Mouse (Mus musculus): ENCODE results near the gene Elob. TPM values are rescaled to one million over a fixed set of nuclear protein-coding genes. Genes with fewer than 3 reads are reported as not detected.

Gene Elob
- 100 to 1,000 TPM; 516 to 639 TPM for polyA plus RNA-seq (2017; shearing (Covaris generic))

DNA sequence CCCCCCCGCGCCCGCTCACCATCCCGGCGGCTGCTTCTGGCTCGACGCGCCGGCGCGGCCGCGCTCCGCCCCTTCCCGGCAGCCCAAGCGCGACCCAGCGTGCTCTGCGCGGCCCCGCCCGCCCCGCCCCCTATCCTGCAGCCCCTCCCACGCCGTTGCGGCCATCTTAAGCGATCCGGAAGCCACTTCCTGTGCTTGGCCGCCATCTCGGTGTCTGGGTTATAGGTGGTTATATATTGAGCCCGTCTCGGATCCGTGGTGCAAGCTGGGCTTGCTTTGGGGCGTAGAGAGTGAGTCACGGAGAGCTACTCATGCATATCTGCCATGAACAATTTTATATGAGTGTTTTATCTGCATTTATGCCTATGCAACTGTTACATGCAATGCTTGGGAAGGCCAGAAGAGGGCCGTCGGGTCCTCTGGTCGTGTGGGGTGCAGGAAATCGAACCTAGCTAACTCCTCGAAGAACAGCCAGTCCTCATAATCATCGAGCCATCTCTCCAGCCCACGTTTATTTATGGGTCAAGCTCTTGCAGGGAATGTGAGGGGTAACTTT lies at the start of gene Elob:
Elob (minus strand) TSS at position 73 of the 556 bp plus-strand sequence.

DNA sequence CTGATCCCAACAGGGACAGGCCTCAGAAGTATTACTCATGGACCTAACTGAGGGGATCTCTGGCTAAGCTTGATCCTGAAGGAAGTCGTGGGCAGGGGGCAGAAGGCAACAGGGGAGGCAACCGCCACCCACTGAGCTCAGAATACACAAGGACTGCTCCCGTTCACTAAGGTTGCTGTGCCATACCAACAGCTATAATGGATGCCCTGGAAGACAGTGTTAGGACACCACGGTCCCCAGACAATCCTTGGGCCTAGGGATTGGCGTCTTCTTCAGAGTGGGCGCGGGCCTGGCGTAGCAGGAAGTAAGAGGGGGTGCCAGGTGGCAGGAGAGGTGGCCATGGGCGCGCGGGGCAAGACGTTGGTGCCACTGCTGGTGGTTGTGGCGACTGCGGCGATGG lies 38.8 kb upstream of the Elob start, which contains the start of gene Prss21:
Prss21 (plus strand) TSS at position 301 of the 400 bp plus-strand sequence.

DNA sequence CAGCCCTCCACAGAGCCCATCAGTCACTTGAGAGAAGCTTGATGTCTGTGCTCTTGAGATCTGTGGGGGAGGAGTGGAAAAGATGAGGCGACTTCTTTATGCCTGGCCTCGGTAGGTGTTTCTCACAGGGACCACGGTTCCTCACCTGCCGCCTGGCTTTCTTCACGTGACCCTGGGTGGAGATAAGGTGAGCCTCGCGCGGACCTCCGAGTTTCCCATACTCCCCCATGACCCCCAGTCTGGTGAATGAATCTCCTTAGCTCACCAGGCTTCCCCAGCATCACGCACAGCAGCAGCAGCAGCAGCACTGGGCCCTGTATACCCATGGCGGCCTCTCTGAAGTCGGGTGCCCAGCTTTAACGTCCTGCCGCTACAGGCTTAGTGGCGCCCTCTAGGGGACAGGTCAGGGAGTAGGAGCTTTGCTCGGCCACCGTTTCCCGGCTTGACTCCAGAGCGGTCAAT lies 14.9 kb upstream of the Elob start, which contains the start of the genes Prss32 and Prss41:
Prss32 (plus strand) TSS at position 44 of the 462 bp plus-strand sequence.
Prss41 (minus strand) TSS at position 361 of the 462 bp plus-strand sequence.

DNA sequence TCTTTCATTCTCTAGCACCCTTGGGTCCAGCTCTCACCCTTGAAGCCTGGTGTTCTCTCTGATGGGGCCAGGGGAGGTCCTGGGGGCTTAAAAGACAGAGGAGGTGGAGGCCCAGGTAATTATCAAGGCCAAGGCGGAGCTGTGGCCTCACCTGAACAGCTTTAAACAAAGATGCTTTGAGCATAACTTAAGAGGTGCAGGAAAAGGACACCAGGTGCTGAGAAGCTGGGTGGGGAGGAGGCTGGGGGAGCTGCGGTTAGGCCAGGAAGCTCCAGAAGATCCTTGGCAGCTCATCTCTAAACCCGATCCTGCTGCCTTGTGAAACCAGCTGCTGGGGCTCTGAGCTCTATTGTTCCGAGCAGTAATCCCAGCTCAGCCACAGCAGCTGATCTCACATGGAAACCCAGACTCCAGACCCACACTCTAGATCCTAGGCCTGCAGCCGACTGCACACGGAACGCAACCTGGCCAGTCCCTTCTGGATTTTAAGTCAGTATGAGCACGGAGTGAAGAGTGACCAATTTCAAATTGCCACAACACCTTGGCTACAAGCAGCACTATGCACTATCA lies 7.2 kb upstream of the Elob start, which contains the start of gene Prss33:
Prss33 (minus strand) TSS at position 51 of the 570 bp plus-strand sequence.

DNA sequence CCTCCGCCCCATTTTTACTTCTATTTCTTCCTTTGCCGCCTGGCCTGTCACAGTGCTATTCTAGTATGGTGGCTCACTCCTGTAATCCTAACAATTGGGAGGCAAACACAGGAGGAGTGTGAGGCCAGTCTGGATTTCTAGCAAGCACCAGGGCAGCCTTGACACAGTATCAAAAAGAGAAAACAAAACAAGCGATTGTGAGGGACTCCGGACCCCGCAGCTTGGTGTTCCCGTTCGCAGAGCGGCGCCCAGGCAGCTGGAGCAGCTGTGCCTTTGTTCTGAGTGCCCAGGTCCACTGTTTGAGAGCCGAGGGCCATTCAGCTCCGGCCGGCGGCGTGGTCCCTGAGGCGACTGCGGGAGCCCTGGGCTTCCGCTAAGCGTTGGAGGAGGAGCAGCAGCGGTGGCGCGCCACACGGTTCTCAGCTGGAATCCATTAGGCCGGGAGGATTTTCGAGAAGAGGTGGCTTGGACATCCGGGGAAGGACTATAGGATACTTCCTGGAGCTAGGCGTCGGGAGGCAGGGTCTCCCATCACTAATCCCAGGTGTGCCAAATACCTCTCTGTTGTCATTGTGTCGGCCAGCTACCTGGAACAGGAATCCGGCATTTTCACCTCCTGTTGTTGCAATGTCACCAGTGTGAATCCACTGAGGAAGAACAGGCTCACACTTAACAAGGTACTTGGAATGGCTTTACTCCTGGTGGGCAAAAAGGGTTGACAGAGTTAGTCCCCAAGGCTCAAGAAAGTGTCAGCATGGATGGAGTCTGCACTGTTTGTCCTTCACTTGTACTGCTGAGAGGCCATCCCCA lies 38.5 kb downstream of the Elob start, which contains the start of gene Srrm2:
Srrm2 (plus strand) TSS at position 264 of the 810 bp plus-strand sequence.

DNA sequence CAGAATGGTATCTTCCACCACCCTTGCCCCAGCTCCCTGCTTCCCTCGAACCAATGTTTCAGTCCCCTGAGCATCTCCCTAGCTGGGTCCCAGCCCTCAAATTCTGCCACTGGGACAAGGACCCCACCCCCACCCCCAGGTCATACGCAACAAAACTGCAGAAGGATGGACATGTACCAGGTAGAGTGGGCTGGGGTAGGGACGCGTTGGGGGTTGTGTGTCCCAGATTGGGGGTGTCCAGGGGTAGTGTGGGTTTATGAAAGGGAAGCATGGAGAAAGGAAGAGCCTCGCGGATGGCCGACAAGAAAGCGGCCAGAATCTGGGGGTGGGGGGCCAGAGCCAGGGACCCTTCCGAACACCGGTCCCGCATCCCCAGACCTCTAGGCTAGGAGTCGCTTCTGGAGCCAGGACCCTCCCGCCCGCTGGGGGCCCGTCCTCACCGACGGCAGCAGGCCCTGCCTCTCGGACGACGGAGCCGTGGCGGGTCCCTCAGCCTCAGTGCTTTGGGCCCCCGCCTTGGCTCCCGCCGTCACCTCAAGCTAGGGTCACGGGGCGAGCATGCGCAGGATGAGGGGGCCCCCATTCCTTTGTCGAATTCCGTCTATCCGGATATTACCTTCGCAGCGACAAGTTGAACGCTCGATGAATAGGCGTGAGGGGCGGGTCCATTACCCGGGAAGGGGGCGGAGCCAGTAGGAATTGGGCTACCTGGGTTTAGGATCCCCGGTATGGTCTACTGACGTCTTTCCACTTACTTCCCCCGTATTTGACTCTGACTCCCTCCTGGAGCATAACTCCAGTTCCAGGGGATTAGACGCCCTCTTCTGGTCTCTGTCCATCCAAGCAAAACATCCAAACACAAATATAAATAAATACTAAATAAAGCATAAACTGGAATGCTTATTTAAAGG lies 43.1 kb downstream of the Elob start, which contains the start of gene Flywch2:
Flywch2 (minus strand) TSS at position 521 of the 911 bp plus-strand sequence.

Other genes starting within 250 kb of the Elob start
- under 1 TPM; 0.31 to 0.48 TPM for gene Zfp13, start 229.6 kb downstream of the Elob start, polyA plus RNA-seq (2017; shearing (Covaris generic))
- 1 to 10 TPM; 1.2 to 2.2 TPM for gene Zscan10, start 228.3 kb downstream of the Elob start, polyA plus RNA-seq (2017; shearing (Covaris generic))
- gene Mmp25, start 183.9 kb downstream of the Elob start, polyA plus RNA-seq (2017; shearing (Covaris generic)): 1 to 10 TPM; 1.1 to 1.9 TPM
- 1 to 10 TPM in 1 of 2 experiments, under 1 TPM in 1; 0.75 to 1.2 TPM for gene Bicdl2, start 168.6 kb downstream of the Elob start, polyA plus RNA-seq (2017; shearing (Covaris generic))
- gene Hcfc1r1, start 155.5 kb downstream of the Elob start, polyA plus RNA-seq (2017; shearing (Covaris generic)): 10 to 100 TPM; 52.2 to 57.4 TPM
- 10 to 100 TPM; 18.6 to 37.6 TPM for gene Thoc6, start 155.3 kb downstream of the Elob start, polyA plus RNA-seq (2017; shearing (Covaris generic))
- 10 to 100 TPM in 1 of 2 experiments, 1 to 10 TPM in 1; 7.3 to 15.8 TPM for gene Tnfrsf12a, start 151.7 kb downstream of the Elob start, polyA plus RNA-seq (2017; shearing (Covaris generic))
- gene Cldn6, start 149.9 kb downstream of the Elob start, polyA plus RNA-seq (2017; shearing (Covaris generic)): under 1 TPM in 1 of 2 experiments, not detected in 1; 0.39 TPM
- gene Cldn9, start 145.1 kb downstream of the Elob start, polyA plus RNA-seq (2017; shearing (Covaris generic)): under 1 TPM in 1 of 2 experiments, not detected in 1; 0.71 TPM
- gene 1520401A03Rik, start 106.4 kb downstream of the Elob start, polyA plus RNA-seq (2017; shearing (Covaris generic)): 1 to 10 TPM in 1 of 2 experiments, under 1 TPM in 1; 0.49 to 1.3 TPM
- 10 to 100 TPM; 45.8 to 70.2 TPM for gene Pkmyt1, start 102.8 kb downstream of the Elob start, polyA plus RNA-seq (2017; shearing (Covaris generic))
- 1 to 10 TPM; 6.7 to 8.1 TPM for gene Paqr4, start 88.3 kb downstream of the Elob start, polyA plus RNA-seq (2017; shearing (Covaris generic))
- 1 to 10 TPM; 4.9 to 7.1 TPM for gene Kremen2, start 83.3 kb downstream of the Elob start, polyA plus RNA-seq (2017; shearing (Covaris generic))
- gene Flywch1, start 57.5 kb downstream of the Elob start, polyA plus RNA-seq (2017; shearing (Covaris generic)): 10 to 100 TPM; 38.5 to 40.7 TPM
- gene Flywch2, start 43.1 kb downstream of the Elob start, polyA plus RNA-seq (2017; shearing (Covaris generic)): 1 to 10 TPM; 6.7 to 8.0 TPM
- gene Srrm2, start 38.6 kb downstream of the Elob start, polyA plus RNA-seq (2017; shearing (Covaris generic)): 100 to 1,000 TPM; 854 to 986 TPM
- gene Prss33, start 6.9 kb upstream of the Elob start, polyA plus RNA-seq (2017; shearing (Covaris generic)): 1 to 10 TPM in 1 of 2 experiments, not detected in 1; 3.1 TPM
- under 1 TPM in 1 of 2 experiments, not detected in 1; 0.73 TPM for gene Prss32, start 14.7 kb upstream of the Elob start, polyA plus RNA-seq (2017; shearing (Covaris generic))
- 1 to 10 TPM; 2.5 to 7.6 TPM for gene Prss41, start 15.0 kb upstream of the Elob start, polyA plus RNA-seq (2017; shearing (Covaris generic))
- not detected for gene Prss21, start 38.9 kb upstream of the Elob start, polyA plus RNA-seq (2017; shearing (Covaris generic))
- gene Dcpp1, start 51.7 kb upstream of the Elob start, polyA plus RNA-seq (2017; shearing (Covaris generic)): 10 to 100 TPM in 1 of 2 experiments, not detected in 1; 22.4 TPM
- under 1 TPM in 1 of 2 experiments, not detected in 1; 0.84 TPM for gene Dcpp2, start 51.7 kb upstream of the Elob start, polyA plus RNA-seq (2017; shearing (Covaris generic))
- gene Dcpp3, start 88.3 kb upstream of the Elob start, polyA plus RNA-seq (2017; shearing (Covaris generic)): 1 to 10 TPM in 1 of 2 experiments, under 1 TPM in 1; 0.43 to 5.0 TPM
- gene Sbp, start 112.5 kb upstream of the Elob start, polyA plus RNA-seq (2017; shearing (Covaris generic)): not detected
- not detected for gene Sbpl, start 126.1 kb upstream of the Elob start, polyA plus RNA-seq (2017; shearing (Covaris generic))
- 1 to 10 TPM in 1 of 2 experiments, not detected in 1; 1.2 TPM for gene Prss30, start 151.4 kb upstream of the Elob start, polyA plus RNA-seq (2017; shearing (Covaris generic))
- not detected for gene Prss22, start 169.0 kb upstream of the Elob start, polyA plus RNA-seq (2017; shearing (Covaris generic))
- gene Prss27, start 209.0 kb upstream of the Elob start, polyA plus RNA-seq (2017; shearing (Covaris generic)): 1 to 10 TPM in 1 of 2 experiments, under 1 TPM in 1; 0.58 to 2.5 TPM
- gene Kctd5, start 244.3 kb upstream of the Elob start, polyA plus RNA-seq (2017; shearing (Covaris generic)): 10 to 100 TPM; 22.2 to 27.8 TPM